Mouse (Mus musculus) right cerebral cortex, postnatal 4 days (tissue): ENCODE results near the gene Gm20388.
"Not testable (repeated sequence)": the region's sequence is repeated elsewhere in the genome, so short reads cannot be mapped to it uniquely, and the experiment has no call there.

Experiments
- DNase-seq: peaks from one replicate; pipeline ENCODE4 v3.0.0-alpha.2; 2022

Gene Gm20388

GRCm38 (mm10) chr8:121271542-121271941 is 1360.9 kb downstream of the Gm20388 start:
- no peak for DNase-seq

GRCm38 (mm10) chr8:121273195-121273594 is 1362.6 kb downstream of the Gm20388 start:
- DNase-seq, result no peak

- peak; percentile 51 for DNase-seq
Observed at GRCm38 (mm10) chr8:121273620-121274019, 1363.0 kb downstream of the Gm20388 start.

- no peak for DNase-seq
Observed at GRCm38 (mm10) chr8:121280414-121280813, 1369.8 kb downstream of the Gm20388 start.

GRCm38 (mm10) chr8:121289346-121289745 is 1378.7 kb downstream of the Gm20388 start:
- DNase-seq, result no peak

- no peak for DNase-seq
Observed at GRCm38 (mm10) chr8:121290547-121290946, 1379.9 kb downstream of the Gm20388 start.

- DNase-seq, result no peak
Observed at GRCm38 (mm10) chr8:121293418-121293817, 1382.8 kb downstream of the Gm20388 start.

GRCm38 (mm10) chr8:121294234-121295108 is 1383.8 kb downstream of the Gm20388 start:
- DNase-seq, result no peak

GRCm38 (mm10) chr8:121296082-121296481 is 1385.4 kb downstream of the Gm20388 start:
- no peak for DNase-seq

- DNase-seq, result no peak
Observed at GRCm38 (mm10) chr8:121296597-121296996, 1386.0 kb downstream of the Gm20388 start.

GRCm38 (mm10) chr8:121297299-121297698 is 1386.7 kb downstream of the Gm20388 start:
- no peak for DNase-seq

- DNase-seq, result no peak
Observed at GRCm38 (mm10) chr8:121300066-121300465, 1389.4 kb downstream of the Gm20388 start.

- DNase-seq, result no peak
Observed at GRCm38 (mm10) chr8:121300501-121301411, 1390.1 kb downstream of the Gm20388 start.

- no peak for DNase-seq
Observed at GRCm38 (mm10) chr8:121301431-121301830, 1390.8 kb downstream of the Gm20388 start.

GRCm38 (mm10) chr8:121301978-121302649 is 1391.5 kb downstream of the Gm20388 start:
- no peak for DNase-seq

- peak; percentile 71 for DNase-seq
Observed at GRCm38 (mm10) chr8:121307723-121308122, 1397.1 kb downstream of the Gm20388 start.

- DNase-seq, result no peak
Observed at GRCm38 (mm10) chr8:121310976-121311819, 1400.6 kb downstream of the Gm20388 start.

- no peak for DNase-seq
Observed at GRCm38 (mm10) chr8:121313458-121313857, 1402.8 kb downstream of the Gm20388 start.

- DNase-seq, result no peak
Observed at GRCm38 (mm10) chr8:121314036-121314435, 1403.4 kb downstream of the Gm20388 start.

- DNase-seq, result no peak
Observed at GRCm38 (mm10) chr8:121315569-121315968, 1404.9 kb downstream of the Gm20388 start.

- DNase-seq, result no peak
Observed at GRCm38 (mm10) chr8:121316009-121316408, 1405.4 kb downstream of the Gm20388 start.

GRCm38 (mm10) chr8:121318756-121319155 is 1408.1 kb downstream of the Gm20388 start:
- not testable (repeated sequence) for DNase-seq
